Mouse (Mus musculus) cerebellum, adult 9-10 months (tissue): ENCODE measurements around the gene Adamts6.
A peak's percentile ranks its signal among the peaks of the same experiment; 100 is the strongest.

Source experiments
- DNase-seq: peaks from one replicate; pipeline ENCODE4 v3.0.0; 2022

The Adamts6 gene

GRCm38 (mm10) chr13:104468061-104468460, 180.4 kb downstream of the Adamts6 start:
- DNase-seq = no peak

- no peak for DNase-seq
These were observed 188.8 kb downstream of the Adamts6 start for GRCm38 (mm10) chr13:104476285-104476956.

- DNase-seq = no peak
These were observed 194.9 kb downstream of the Adamts6 start for GRCm38 (mm10) chr13:104482426-104483089.

GRCm38 (mm10) chr13:104483111-104483722, 195.6 kb downstream of the Adamts6 start:
- peak; percentile 26 for DNase-seq

GRCm38 (mm10) chr13:104491046-104491811, 203.6 kb downstream of the Adamts6 start:
- no peak for DNase-seq

GRCm38 (mm10) chr13:104493466-104493993, 205.9 kb downstream of the Adamts6 start:
- DNase-seq = no peak

- DNase-seq = no peak
These were observed 206.7 kb downstream of the Adamts6 start for GRCm38 (mm10) chr13:104494200-104494873.

- no peak for DNase-seq
These were observed 210.0 kb downstream of the Adamts6 start for GRCm38 (mm10) chr13:104497592-104497991.

- DNase-seq = no peak
These were observed 211.0 kb downstream of the Adamts6 start for GRCm38 (mm10) chr13:104498669-104499068.

- DNase-seq = no peak
These were observed 211.7 kb downstream of the Adamts6 start for GRCm38 (mm10) chr13:104499116-104500040.

GRCm38 (mm10) chr13:104502406-104502805, 214.8 kb downstream of the Adamts6 start:
- no peak for DNase-seq

- no peak for DNase-seq
These were observed 216.4 kb downstream of the Adamts6 start for GRCm38 (mm10) chr13:104504043-104504442.

GRCm38 (mm10) chr13:104506165-104506875, 218.7 kb downstream of the Adamts6 start:
- no peak for DNase-seq

- no peak for DNase-seq
These were observed 220.0 kb downstream of the Adamts6 start for GRCm38 (mm10) chr13:104507671-104508070.

GRCm38 (mm10) chr13:104509561-104510493, 222.2 kb downstream of the Adamts6 start:
- peak; percentile 75 for DNase-seq

- peak; percentile 22 for DNase-seq
These were observed 223.1 kb downstream of the Adamts6 start for GRCm38 (mm10) chr13:104510766-104511165.

GRCm38 (mm10) chr13:104515054-104515453, 227.4 kb downstream of the Adamts6 start:
- DNase-seq = no peak

GRCm38 (mm10) chr13:104516146-104516545, 228.5 kb downstream of the Adamts6 start:
- DNase-seq = no peak

GRCm38 (mm10) chr13:104516766-104517364, 229.2 kb downstream of the Adamts6 start:
- DNase-seq = no peak
